Mouse (Mus musculus): ENCODE data around the gene Slc1a4.

Gene Slc1a4

DNA sequence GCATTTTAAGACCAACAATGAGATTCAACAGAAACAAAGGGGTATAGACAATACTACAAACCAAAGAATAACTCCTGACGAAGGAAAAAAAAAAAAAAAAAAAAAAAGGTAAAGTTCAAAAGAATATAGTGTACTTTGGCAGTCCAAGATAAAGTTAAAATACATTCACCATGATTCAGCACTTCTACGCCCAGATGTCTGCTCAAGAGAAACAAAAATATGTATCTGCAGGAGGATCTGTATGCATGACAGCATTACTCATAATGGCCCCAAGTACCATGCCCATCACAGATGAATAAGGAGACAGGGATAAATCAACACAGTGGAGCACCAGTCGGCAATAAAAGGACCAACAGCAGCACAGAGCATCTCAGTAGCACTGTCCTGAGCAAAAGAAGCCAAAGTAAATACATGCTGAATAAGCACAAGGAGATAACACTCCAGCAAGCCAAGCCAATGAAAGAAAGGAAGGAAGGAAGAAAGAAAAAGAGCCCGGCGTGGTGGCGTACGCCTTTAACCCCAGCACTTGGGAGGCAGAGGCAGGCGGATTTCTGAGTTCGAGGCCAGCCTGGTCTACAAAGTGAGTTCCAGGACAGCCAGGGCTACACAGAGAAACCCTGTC lies 7.3 kb downstream of the Slc1a4 start:
- DNase-seq (ENCODE audit: low read depth in 2 of 2, low spot score in 2 of 2), result no peak

DNA sequence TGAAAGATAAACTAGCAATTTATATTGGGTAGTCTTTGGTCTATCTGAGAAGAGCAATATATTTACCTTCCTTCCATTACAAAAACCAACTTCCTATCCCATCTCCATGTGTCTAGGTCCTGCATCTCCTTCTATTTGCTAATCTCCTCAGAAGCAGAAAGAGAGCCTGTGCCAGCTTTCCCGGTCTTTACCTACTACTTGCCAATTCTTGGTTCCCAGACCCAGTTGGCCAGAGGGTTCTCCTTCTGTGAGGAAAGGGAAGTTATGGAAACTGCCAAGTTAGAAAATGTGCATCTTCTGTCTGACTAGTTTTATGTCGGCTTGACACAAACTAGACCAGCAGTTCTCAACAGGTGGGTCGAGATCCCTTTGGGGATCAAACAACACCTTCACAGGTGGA lies 8.5 kb downstream of the Slc1a4 start:
- DNase-seq (ENCODE audit: low read depth in 2 of 2, low spot score in 2 of 2), result no peak

- no peak for DNase-seq (ENCODE audit: low read depth in 2 of 2, low spot score in 2 of 2)
Observed at GRCm38 (mm10) chr11:20322366-20322765, 10.1 kb downstream of the Slc1a4 start.

DNA sequence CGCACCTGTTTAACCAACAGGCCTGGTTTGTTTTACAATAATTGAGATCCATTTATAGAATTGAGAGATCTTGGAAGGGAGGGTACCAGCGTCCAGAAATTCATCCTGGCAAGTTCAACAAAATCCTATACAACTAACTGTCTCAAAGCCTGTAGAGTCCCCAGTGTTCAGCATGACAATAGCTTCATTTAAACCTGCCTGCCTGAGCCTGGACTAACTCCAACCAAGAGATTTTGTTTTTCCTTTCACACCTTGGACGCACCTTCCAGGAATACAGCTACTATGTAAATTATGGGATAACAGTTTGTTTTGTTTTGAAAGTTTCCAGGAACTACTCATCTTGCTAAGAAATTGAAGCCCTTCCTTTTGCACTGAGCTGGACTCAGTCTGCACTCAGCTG lies 11.9 kb downstream of the Slc1a4 start:
- no peak for DNase-seq (ENCODE audit: low read depth in 2 of 2, low spot score in 2 of 2)

DNA sequence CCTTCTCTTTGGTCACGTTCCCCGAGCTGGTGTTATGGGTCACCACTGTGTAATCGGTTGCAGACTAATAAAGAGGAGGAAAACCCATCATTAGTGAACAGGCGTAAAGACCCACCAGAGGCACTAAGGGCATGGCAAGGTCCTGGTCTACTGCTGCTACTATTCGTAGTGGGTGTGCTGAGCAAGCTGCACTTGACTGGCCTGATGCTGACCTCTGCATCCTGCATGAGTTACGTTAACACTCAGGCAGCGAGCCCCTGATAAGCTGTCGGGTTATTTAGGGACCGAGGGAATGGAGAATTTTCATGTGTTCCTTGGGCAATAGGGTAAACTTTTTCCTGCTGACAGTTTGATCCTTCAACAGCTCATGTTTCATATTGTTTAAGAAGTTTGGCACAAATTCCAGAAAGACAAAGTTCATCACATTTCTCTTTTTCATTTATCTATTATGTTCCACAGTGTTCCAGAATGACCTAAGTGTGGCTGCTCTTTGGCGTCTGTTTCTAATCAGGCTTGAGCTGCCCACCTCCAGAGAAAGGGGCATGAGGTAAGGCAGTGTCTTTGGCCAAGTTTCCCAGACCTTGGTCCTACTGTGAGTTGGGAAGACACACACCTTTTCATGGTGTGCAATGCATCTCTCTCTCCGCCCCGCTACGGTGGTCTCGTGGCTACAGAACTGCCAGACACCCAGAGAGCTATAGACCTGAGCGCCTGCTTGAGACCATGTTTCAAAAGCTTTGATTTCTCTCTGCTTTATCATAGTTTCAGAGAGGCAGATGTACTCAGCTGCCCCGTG lies 13.7 kb downstream of the Slc1a4 start:
- DNase-seq (ENCODE audit: low read depth in 2 of 2, low spot score in 2 of 2), result no peak

DNA sequence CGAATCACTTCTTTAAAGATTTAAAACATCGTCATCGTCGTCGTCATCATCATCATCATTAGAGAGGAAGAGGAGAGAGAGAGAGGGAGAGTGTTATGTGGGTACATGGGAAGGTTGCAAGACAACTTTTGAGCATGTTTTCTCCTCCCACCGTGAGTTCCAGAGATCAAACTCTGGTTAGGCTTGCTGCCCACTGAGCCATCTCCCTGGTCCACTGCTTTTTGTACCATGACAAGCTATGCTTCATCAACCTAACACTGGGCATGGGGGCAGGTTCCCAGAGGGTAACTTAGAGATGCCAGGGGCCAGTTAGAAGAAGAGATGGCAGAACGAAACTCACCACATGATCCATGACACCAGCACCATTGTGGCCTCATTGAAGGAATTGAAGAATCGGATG lies 18.9 kb downstream of the Slc1a4 start:
- DNase-seq (ENCODE audit: low read depth in 2 of 2, low spot score in 2 of 2), result no peak

- no peak for DNase-seq (ENCODE audit: low read depth in 2 of 2, low spot score in 2 of 2)
Observed at GRCm38 (mm10) chr11:20309044-20309443, 23.5 kb downstream of the Slc1a4 start.

DNA sequence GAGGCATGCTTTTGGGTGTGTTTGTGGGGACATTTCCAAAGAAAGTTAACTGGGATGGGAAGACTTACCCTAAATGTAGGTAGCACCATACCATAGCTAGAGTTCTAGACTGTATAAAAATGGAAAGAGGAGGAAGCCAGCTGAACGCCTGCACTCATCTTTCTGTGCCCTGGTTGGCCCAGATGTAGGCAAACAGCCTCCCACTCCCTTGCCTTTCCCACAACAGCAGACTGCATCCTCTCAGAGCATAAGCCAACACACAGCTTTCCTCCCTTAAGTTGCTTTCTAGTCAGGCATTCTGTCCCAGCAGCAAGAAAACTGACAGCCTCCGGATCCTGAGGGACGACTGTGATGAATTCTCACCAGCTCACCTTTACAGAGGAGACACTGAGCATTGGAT lies 25.1 kb downstream of the Slc1a4 start:
- DNase-seq (ENCODE audit: low read depth in 2 of 2, low spot score in 2 of 2), result no peak

- no peak for DNase-seq (ENCODE audit: low read depth in 2 of 2, low spot score in 2 of 2)
Observed at GRCm38 (mm10) chr11:20305641-20306040, 26.9 kb downstream of the Slc1a4 start.

GRCm38 (mm10) chr11:20304341-20304740 lies 28.2 kb downstream of the Slc1a4 start:
- peak; percentile 30 to 54 for DNase-seq (ENCODE audit: low read depth in 2 of 2, low spot score in 2 of 2)

DNA sequence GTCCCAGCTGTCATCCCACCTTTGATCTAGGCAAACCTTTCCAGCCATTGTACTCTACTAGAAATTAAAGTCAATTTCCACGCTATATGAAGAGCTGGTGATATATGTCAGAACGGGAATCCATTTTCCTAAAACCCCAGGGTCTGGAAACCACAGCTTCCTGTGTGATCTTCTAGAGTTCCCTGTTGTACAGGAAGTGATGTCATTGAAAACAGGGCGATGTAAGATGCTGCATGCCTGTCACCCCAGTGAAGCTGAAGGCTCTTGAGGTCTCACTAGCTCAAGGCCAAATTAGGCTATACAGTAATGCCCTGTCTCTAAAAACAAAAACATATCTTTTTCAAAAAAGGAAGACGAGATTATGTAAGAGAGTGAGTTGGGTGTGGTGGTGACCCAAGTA lies 31.2 kb downstream of the Slc1a4 start:
- DNase-seq (ENCODE audit: low read depth in 2 of 2, low spot score in 2 of 2), result no peak

DNA sequence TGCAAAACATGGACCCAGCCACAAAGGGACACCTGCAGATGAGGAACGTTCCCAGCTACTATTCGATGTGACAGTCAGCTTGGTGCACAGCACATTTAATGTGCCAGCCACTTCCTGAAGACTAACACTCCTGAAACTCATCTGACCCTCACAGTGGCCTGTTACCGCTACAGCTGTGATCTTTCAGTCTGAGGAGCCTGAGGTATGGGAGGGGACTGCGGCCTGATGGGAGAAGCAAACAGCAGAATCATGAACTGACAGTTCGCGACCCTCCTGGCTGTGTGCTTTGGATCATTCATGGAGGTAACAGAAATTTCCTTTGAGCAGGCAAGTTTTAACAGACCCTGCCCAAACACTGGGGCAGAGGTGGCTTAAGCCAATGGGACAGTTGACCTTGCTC lies 31.7 kb downstream of the Slc1a4 start:
- DNase-seq (ENCODE audit: low read depth in 2 of 2, low spot score in 2 of 2), result no peak

DNA sequence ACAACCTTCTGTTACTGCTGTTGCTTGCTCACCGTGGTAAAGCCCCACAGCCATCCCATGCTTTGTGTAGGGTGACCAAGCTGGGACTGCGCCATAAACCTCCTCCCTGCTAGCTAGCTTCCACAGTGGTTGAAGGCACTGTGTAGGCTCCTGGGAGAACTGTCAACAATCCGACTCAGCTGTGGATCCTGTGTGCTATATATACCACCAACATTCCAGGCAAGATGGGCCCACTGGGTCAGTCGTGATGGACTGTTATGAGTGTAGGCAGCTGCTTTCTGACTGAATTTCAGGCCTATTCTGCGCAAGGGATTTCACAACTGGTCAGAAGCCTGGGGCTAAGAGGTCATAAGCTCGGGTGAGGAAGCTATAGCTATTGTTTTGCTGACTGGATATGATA lies 32.6 kb downstream of the Slc1a4 start:
- no peak for DNase-seq (ENCODE audit: low read depth in 2 of 2, low spot score in 2 of 2)

- no peak for DNase-seq (ENCODE audit: low read depth in 2 of 2, low spot score in 2 of 2)
Observed at GRCm38 (mm10) chr11:20284463-20284862, 48.0 kb downstream of the Slc1a4 start.

DNA sequence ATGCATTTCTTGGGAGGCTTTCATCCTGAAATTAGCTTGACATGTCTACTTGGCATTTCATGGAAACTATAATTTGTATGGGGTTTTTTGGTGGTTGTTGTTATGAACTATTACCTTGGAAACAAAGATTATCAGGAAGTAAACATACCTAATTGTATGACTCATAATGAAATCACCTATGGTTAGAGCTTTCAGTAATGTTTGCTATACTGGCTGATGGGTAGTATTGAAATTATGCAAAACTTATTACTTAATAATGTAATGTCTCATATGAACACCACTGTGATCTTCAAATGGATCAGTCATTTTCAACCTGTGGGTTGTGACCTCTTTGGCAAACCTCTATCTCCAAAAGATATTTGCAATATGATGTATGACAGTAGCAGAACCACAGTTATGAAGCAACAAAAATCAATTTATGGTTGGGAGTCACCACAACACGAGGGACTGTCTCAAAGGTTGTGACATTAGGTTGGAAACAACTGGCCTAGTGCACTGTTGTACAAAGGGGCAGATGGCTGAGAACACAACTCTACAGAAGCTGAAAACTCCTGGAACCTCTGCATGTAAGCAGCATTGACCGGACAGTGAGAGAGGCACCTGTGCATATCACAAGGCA lies 49.8 kb downstream of the Slc1a4 start:
- no peak for DNase-seq (ENCODE audit: low read depth in 2 of 2, low spot score in 2 of 2)

GRCm38 (mm10) chr11:20280982-20281381 lies 51.5 kb downstream of the Slc1a4 start:
- no peak for DNase-seq (ENCODE audit: low read depth in 2 of 2, low spot score in 2 of 2)

DNA sequence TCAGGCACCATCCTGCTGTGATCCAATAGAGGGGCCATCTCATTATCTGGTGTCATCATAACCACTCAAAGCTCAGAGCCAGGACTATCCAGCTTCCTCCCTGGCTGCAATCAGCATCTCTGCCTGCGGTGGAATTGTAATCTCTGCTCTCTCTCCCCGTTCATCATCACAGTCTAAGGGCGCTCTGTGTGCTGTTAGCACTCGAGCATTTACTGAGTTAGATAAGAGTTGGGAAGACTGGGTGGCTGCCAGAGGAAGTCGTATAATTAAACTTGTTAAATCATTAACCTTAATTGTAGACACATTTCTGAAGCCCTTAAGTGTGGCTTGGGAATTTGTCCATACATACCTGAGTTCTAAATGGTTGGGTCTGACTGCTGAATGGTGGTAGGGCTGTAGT lies 53.8 kb downstream of the Slc1a4 start:
- no peak for DNase-seq (ENCODE audit: low read depth in 2 of 2, low spot score in 2 of 2)

- no peak for DNase-seq (ENCODE audit: low read depth in 2 of 2, low spot score in 2 of 2)
Observed at GRCm38 (mm10) chr11:20277106-20277505, 55.4 kb downstream of the Slc1a4 start.

- no peak for DNase-seq (ENCODE audit: low read depth in 2 of 2, low spot score in 2 of 2)
Observed at GRCm38 (mm10) chr11:20275974-20276373, 56.5 kb downstream of the Slc1a4 start.

DNA sequence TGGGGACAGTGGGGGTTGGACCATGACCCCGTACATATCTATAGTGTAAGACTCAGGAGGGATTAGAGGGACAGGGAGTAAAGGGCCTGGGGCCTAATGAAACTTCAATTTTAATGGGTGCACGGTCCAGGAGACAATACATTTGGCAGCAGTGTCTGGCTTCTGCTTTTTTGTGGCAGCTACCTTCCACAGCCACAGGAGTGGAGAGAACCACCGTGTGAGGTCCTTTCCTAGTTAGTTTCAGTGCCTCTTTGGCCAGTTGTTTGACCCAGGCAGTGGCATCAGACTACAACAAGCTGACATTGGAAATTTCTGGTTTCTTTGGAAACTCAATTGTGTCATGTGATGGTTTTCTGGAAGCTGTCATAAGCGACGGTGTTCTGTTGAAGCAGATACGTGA lies 62.6 kb downstream of the Slc1a4 start:
- no peak for DNase-seq (ENCODE audit: low read depth in 2 of 2, low spot score in 2 of 2)

GRCm38 (mm10) chr11:20262628-20263380 lies 69.7 kb downstream of the Slc1a4 start:
- DNase-seq (ENCODE audit: low read depth in 2 of 2, low spot score in 2 of 2), result peak in 1 of 2 experiments; percentile 18

- no peak for DNase-seq (ENCODE audit: low read depth in 2 of 2, low spot score in 2 of 2)
Observed at GRCm38 (mm10) chr11:20254791-20255190, 77.7 kb downstream of the Slc1a4 start.
